Mouse (Mus musculus): ENCODE measurements around the gene Tspo. TPM values are rescaled to one million over a fixed set of nuclear protein-coding genes. Genes with fewer than 3 reads are reported as not detected.

The Tspo gene
- total and polyA plus RNA-seq, 3 experiments = 66.5 to 80.0 TPM; not detected in 1

GRCm38 (mm10) chr15:83527747-83528146, 35.6 kb upstream of the Tspo start:
- no peak for DNase-seq (ENCODE audit: low read depth, low spot score)
- H3K27ac ChIP-seq (ENCODE audit: control insufficient read depth, low read depth, low read length) = no peak overlapping the region
- TF ChIP-seq USF2 (IDR thresholded peaks at IDR 0.05; ENCODE audit: borderline replicate concordance in 1 of 2, insufficient read depth in 1 of 2, low read depth in 1 of 2, low read length in 2 of 2) = no peak
- TF ChIP-seq HCFC1 (IDR thresholded peaks at IDR 0.05; ENCODE audit: low read depth, low read length) = no peak
- no peak for TF ChIP-seq ZMIZ1 (IDR thresholded peaks at IDR 0.05; ENCODE audit: low read depth, low read length)
- TF ChIP-seq BHLHE40 (IDR thresholded peaks at IDR 0.05; ENCODE audit: borderline replicate concordance, low read depth, low read length) = no peak
- TF ChIP-seq SIN3A (IDR thresholded peaks at IDR 0.05; ENCODE audit: low read length) = no peak
- no peak for TF ChIP-seq POLR2AphosphoS2 (IDR thresholded peaks at IDR 0.05; ENCODE audit: low read length)
- TF ChIP-seq CHD2 (IDR thresholded peaks at IDR 0.05; ENCODE audit: low read length) = no peak
- TF ChIP-seq TBP (IDR thresholded peaks at IDR 0.05; ENCODE audit: low read depth, low read length) = no peak
- TF ChIP-seq JUND (IDR thresholded peaks at IDR 0.05; ENCODE audit: low read depth, low read length) = no peak
- TF ChIP-seq SMC3 (IDR thresholded peaks at IDR 0.05; ENCODE audit: low read depth, low read length) = no peak
- peaks cover 4 to 9% of the 10 kb centered on the region in 2 experiments; a peak in 3 of 4 replicates for H3K27me3 ChIP-seq (ENCODE audit: control insufficient read depth in 1 of 2, insufficient read depth in 2 of 2, low read length in 2 of 2)
- H3K79me2 ChIP-seq (ENCODE audit: control insufficient read depth, insufficient read depth, low read length, poor library complexity) = peaks cover 1% of the 10 kb centered on the region; the same call in 1 of the 2 replicates
- peak overlapping the region; percentile 68 to 94; a peak in 3 of 4 replicates for H3K4me3 ChIP-seq (ENCODE audit: control insufficient read depth in 1 of 2, insufficient read depth in 1 of 2, low read depth in 2 of 2, low read length in 2 of 2)
- H3K9ac ChIP-seq (ENCODE audit: control insufficient read depth, low read depth, low read length, poor library complexity, severe bottlenecking) = peak overlapping the region; percentile 75
- H3K36me3 ChIP-seq (ENCODE audit: control insufficient read depth in 1 of 2, insufficient read depth in 2 of 2, low read length in 2 of 2) = no peaks in the 10 kb centered on the region
- H3K4me1 ChIP-seq (ENCODE audit: control insufficient read depth in 1 of 2, insufficient read depth in 2 of 2, low read length in 2 of 2) = peaks cover 0 to 4% of the 10 kb centered on the region in 2 experiments; a peak in 1 of 4 replicates
- H3K9me3 ChIP-seq (replicated peaks; ENCODE audit: insufficient read depth, low read length) = no peaks in the 10 kb centered on the region

GRCm38 (mm10) chr15:83528892-83529291, 34.5 kb upstream of the Tspo start:
- Histone ChIP-seq H3K27ac (ENCODE audit: control insufficient read depth, low read depth, low read length) (no peak overlapping the region), H3K79me2 (ENCODE audit: control insufficient read depth, insufficient read depth, low read length, poor library complexity) (peaks cover 1% of the 10 kb centered on the region; the same call in 1 of the 2 replicates), H3K9me3 (replicated peaks; ENCODE audit: insufficient read depth, low read length) (no peaks in the 10 kb centered on the region), H3K4me1 (ENCODE audit: control insufficient read depth in 1 of 2, insufficient read depth in 2 of 2, low read length in 2 of 2) (peaks cover 0 to 4% of the 10 kb centered on the region in 2 experiments; a peak in 1 of 4 replicates), H3K4me3 (ENCODE audit: control insufficient read depth in 1 of 2, insufficient read depth in 1 of 2, low read depth in 2 of 2, low read length in 2 of 2) (no peak overlapping the region), H3K27me3 (ENCODE audit: control insufficient read depth in 1 of 2, insufficient read depth in 2 of 2, low read length in 2 of 2) (peaks cover 3 to 4% of the 10 kb centered on the region in 2 experiments; a peak in 3 of 4 replicates), H3K36me3 (ENCODE audit: control insufficient read depth in 1 of 2, insufficient read depth in 2 of 2, low read length in 2 of 2) (no peaks in the 10 kb centered on the region), H3K9ac (ENCODE audit: control insufficient read depth, low read depth, low read length, poor library complexity, severe bottlenecking) (no peak overlapping the region)
- no peak for TF ChIP-seq MEF2A (IDR thresholded peaks at IDR 0.05; ENCODE audit: extremely low read depth, insufficient replicate concordance, low read depth, low read length, poor library complexity, severe bottlenecking)
- TF ChIP-seq ZMIZ1 (IDR thresholded peaks at IDR 0.05; ENCODE audit: low read depth, low read length) = no peak
- TF ChIP-seq GATA1 (IDR thresholded peaks at IDR 0.05; ENCODE audit: low read depth, low read length) = no peak
- DNase-seq (ENCODE audit: low read depth, low spot score) = no peak

DNA sequence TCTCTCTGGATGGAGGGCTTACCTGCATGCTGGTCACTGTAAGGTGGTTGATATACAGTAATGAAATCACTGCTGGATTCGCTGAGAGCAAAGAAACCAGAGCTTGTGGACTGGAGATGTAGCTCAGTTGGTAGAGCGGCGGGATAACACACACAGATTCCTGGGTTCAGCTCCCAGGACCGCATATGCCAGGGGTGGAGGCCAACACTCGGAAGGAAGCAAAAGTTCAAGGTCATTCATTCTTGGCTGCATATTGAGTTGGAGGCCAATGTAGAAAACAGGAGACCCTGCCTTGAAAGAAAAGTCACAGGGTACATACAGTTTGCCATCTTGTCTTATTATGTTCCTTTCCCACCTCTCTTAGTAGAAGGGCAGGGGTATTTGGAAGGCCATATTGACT, 33.6 kb upstream of the Tspo start:
- Histone ChIP-seq H3K79me2 (ENCODE audit: control insufficient read depth, insufficient read depth, low read length, poor library complexity) (peaks cover 1% of the 10 kb centered on the region; the same call in 1 of the 2 replicates), H3K36me3 (ENCODE audit: control insufficient read depth in 1 of 2, insufficient read depth in 2 of 2, low read length in 2 of 2) (no peaks in the 10 kb centered on the region), H3K9me3 (replicated peaks; ENCODE audit: insufficient read depth, low read length) (no peaks in the 10 kb centered on the region), H3K27me3 (ENCODE audit: control insufficient read depth in 1 of 2, insufficient read depth in 2 of 2, low read length in 2 of 2) (peaks cover 0 to 2% of the 10 kb centered on the region in 2 experiments; a peak in 1 of 4 replicates), H3K4me3 (ENCODE audit: control insufficient read depth in 1 of 2, insufficient read depth in 1 of 2, low read depth in 2 of 2, low read length in 2 of 2) (no peak overlapping the region), H3K4me1 (ENCODE audit: control insufficient read depth in 1 of 2, insufficient read depth in 2 of 2, low read length in 2 of 2) (peaks cover 0 to 4% of the 10 kb centered on the region in 2 experiments; a peak in 2 of 4 replicates), H3K9ac (ENCODE audit: control insufficient read depth, low read depth, low read length, poor library complexity, severe bottlenecking) (no peak overlapping the region), H3K27ac (ENCODE audit: control insufficient read depth, low read depth, low read length) (no peak overlapping the region)
- DNase-seq (ENCODE audit: low read depth, low spot score) = no peak
- no peak for TF ChIP-seq CHD1 (IDR thresholded peaks at IDR 0.05; ENCODE audit: low read depth, low read length)

All from MEL (cell line).